Mouse (Mus musculus) heart, adult 2 months (tissue): ENCODE measurements around the gene Lamtor1. TPM values are rescaled to one million over a fixed set of nuclear protein-coding genes. Genes with fewer than 3 reads are reported as not detected.

Experiments used
- DNase-seq, 2 experiments: peaks; one replicate each; pipeline ENCODE4 v3.0.0; 2021
- H3K27ac ChIP-seq: fragments of 200-600 bp; 2 replicates; pipeline ENCODE4 v1.8.1; 2022
- H3K27me3 ChIP-seq: fragments of 200-500 bp; 2 replicates; pipeline ENCODE4 v1.6.1; 2012; ENCODE audit warnings: mild to moderate bottlenecking, low read length, inconsistent platforms, mixed read lengths; ENCODE audit not compliant: control insufficient read depth, insufficient read depth
- H3K36me3 ChIP-seq: fragments of 200-500 bp; 2 replicates; pipeline ENCODE4 v1.6.1; 2012; ENCODE audit warnings: low read length, inconsistent platforms; ENCODE audit not compliant: control insufficient read depth, insufficient read depth
- H3K4me1 ChIP-seq: fragments of 200-500 bp; 2 replicates; pipeline ENCODE4 v1.6.1; 2011; ENCODE audit warnings: low read length; ENCODE audit not compliant: control insufficient read depth, insufficient read depth
- H3K4me3 ChIP-seq: fragments of 200-600 bp; 2 replicates; pipeline ENCODE4 v1.8.1; 2022
- H3K79me2 ChIP-seq: fragments of 200-500 bp; replicated peaks from 2 replicates; pipeline ENCODE4 v1.6.1; 2012; ENCODE audit warnings: mild to moderate bottlenecking, inconsistent platforms, low read length, moderate library complexity, mixed read lengths; ENCODE audit not compliant: control insufficient read depth, insufficient read depth
- H3K9ac ChIP-seq: fragments of 200-500 bp; 2 replicates; pipeline ENCODE4 v1.6.1; 2012; ENCODE audit warnings: low read depth, mild to moderate bottlenecking, control low read depth, inconsistent platforms, low read length, mixed read lengths
- CTCF ChIP-seq: fragments of 200-600 bp; IDR thresholded peaks from 2 replicates; pipeline ENCODE4 v1.8.1; 2022; ENCODE audit warnings: antibody characterized with exemption, mild to moderate bottlenecking, moderate library complexity
- EP300 ChIP-seq: fragments of 200-500 bp; IDR thresholded peaks from 2 replicates; pipeline ENCODE4 v1.6.1; 2011; ENCODE audit warnings: low read depth, low read length, control low read depth; ENCODE audit not compliant: insufficient read depth
- POLR2A ChIP-seq: fragments of 200-500 bp; IDR thresholded peaks from 2 replicates; pipeline ENCODE4 v1.6.1; 2011; ENCODE audit warnings: mild to moderate bottlenecking, low read depth, low read length, control low read depth; ENCODE audit not compliant: insufficient read depth
- WGBS: fragments of 180-500 bp; shearing (Covaris S2); methylation state at CpG from one replicate; pipeline ENCODE4 v1.1.7; 2018; 5-methylcytosine and 5-hydroxymethylcytosine counted together
- intact Hi-C: fragments of 180-260 bp; cut with DNase I; formaldehyde crosslinking; loops from one replicate; pipeline ENCODE4 v1.15.1; 2025
- polyA plus RNA-seq: library from polyadenylated mRNA; depleted of rRNA; stranded (reverse); fragments of >200 nt; gene quantifications from 2 replicates; pipeline ENCODE4 v1.2.3, GENCODE M21; 2012
- total RNA-seq, 2 experiments: library from RNA; stranded (reverse); gene quantifications; 2 replicates each; pipeline ENCODE4 v1.2.3; 2021

Lamtor1 gene
- total and polyA plus RNA-seq, 3 experiments: 104 to 244 (median 125) TPM

DNA sequence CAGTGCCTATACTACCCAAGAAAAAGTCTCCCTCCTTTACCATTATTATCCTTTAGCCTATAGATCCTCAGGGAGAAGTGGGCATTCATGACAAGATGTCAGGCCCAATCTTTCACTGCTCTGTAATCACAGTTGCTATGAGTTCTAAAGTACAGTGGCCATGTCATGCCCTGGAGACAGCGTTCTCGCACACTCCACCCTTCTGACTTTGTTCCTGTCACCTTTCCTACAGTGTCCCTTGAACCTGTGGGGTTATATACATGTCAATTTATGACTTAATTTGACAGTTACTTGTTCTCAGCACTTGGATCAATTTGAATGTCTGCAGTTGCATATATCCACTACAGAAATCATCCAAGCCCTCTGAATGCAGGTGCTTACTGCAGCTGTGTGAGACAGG, 57.1 kb downstream of the Lamtor1 start:
- WGBS: 92% methylated on average over 2 of the region's 2 CpGs
- Histone ChIP-seq H3K36me3 (no peaks in the 10 kb centered on the region), H3K4me3 (no peak overlapping the region), H3K79me2 (peaks cover 2% of the 10 kb centered on the region; the same call in 1 of the 2 replicates), H3K27ac (no peak overlapping the region), H3K9ac (no peak overlapping the region), H3K27me3 (no peaks in the 10 kb centered on the region), H3K4me1 (no peaks in the 10 kb centered on the region; the same call in 1 of the 2 replicates)
- no peak for TF ChIP-seq EP300
- no peak for TF ChIP-seq POLR2A
- intact Hi-C loops: no loop called here
- no peak for DNase-seq

- H3K36me3 ChIP-seq: no peaks in the 10 kb centered on the region
- 87% methylated on average over 2 of the region's 2 CpGs for WGBS
- no peak for DNase-seq
- TF ChIP-seq POLR2A: no peak
- TF ChIP-seq EP300: no peak
- TF ChIP-seq CTCF: no peak
- intact Hi-C loops: no loop called here
- H3K79me2 ChIP-seq: peaks cover 4% of the 10 kb centered on the region
- H3K4me1 ChIP-seq: no peaks in the 10 kb centered on the region; the same call in 1 of the 2 replicates
- no peak overlapping the region for H3K9ac ChIP-seq
- no peak overlapping the region for H3K4me3 ChIP-seq
- no peaks in the 10 kb centered on the region for H3K27me3 ChIP-seq
- no peak overlapping the region for H3K27ac ChIP-seq
Measured at GRCm38 (mm10) chr7:101963621-101964020, 57.9 kb downstream of the Lamtor1 start.

GRCm38 (mm10) chr7:101964551-101964950, 58.8 kb downstream of the Lamtor1 start:
- no peak overlapping the region for H3K27ac ChIP-seq
- no peak for DNase-seq
- H3K79me2 ChIP-seq: peaks cover 4% of the 10 kb centered on the region
- no peak overlapping the region for H3K4me3 ChIP-seq
- no peak for TF ChIP-seq EP300
- TF ChIP-seq CTCF: no peak
- no peak for TF ChIP-seq POLR2A
- H3K36me3 ChIP-seq: no peaks in the 10 kb centered on the region
- peaks cover 3% of the 10 kb centered on the region for H3K4me1 ChIP-seq
- no peak overlapping the region for H3K9ac ChIP-seq
- WGBS: 82% methylated on average over 4 of the region's 4 CpGs
- intact Hi-C loops: no loop called here
- no peaks in the 10 kb centered on the region for H3K27me3 ChIP-seq

- Histone ChIP-seq H3K4me3 (no peak overlapping the region), H3K4me1 (peaks cover 3% of the 10 kb centered on the region), H3K79me2 (peaks cover 4% of the 10 kb centered on the region), H3K27me3 (no peaks in the 10 kb centered on the region), H3K36me3 (no peaks in the 10 kb centered on the region), H3K27ac (no peak overlapping the region), H3K9ac (no peak overlapping the region)
- 54% methylated on average over 2 of the region's 2 CpGs for WGBS
- intact Hi-C loops: no loop called here
- TF ChIP-seq CTCF: no peak
- TF ChIP-seq POLR2A: no peak
- DNase-seq: no peak
Measured at GRCm38 (mm10) chr7:101965606-101966005, 59.9 kb downstream of the Lamtor1 start.

DNA sequence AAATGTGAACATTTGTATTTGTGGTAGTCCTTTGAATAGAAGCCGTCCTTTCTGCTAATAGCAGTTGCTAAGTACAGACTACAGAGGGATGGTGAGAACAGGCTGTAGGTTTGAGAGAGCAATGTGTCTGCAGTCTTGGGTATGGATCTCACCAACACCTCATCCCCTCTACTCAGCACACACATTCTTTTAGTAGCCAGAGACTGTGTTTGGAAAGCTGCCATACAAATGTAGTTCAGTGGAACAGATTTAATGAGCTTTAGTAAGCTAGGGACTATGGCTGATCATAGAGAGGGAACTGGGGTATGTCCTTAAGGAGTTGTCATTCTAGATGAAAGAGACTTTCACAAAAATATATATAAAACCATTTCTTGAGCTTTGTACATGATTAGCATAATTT, 61.6 kb downstream of the Lamtor1 start:
- peaks cover 7% of the 10 kb centered on the region for H3K36me3 ChIP-seq
- no peak overlapping the region for H3K4me3 ChIP-seq
- DNase-seq: no peak
- H3K27ac ChIP-seq: no peak overlapping the region
- H3K9ac ChIP-seq: no peak overlapping the region
- intact Hi-C loops: no loop called here
- H3K79me2 ChIP-seq: peaks cover 4% of the 10 kb centered on the region
- no peaks in the 10 kb centered on the region for H3K27me3 ChIP-seq
- peaks cover 3% of the 10 kb centered on the region for H3K4me1 ChIP-seq
- 64% methylated on average over 1 of the region's 1 CpGs for WGBS
- no peak for TF ChIP-seq POLR2A

- intact Hi-C loops: loop anchor here (2.0 kb wide), 1 partner anchor 62 kb away; the partner anchor contains the start of gene Tomt
- Histone ChIP-seq H3K36me3 (peaks cover 13% of the 10 kb centered on the region), H3K4me3 (no peak overlapping the region; the same call in 1 of the 2 replicates), H3K27me3 (no peaks in the 10 kb centered on the region), H3K79me2 (peaks cover 9% of the 10 kb centered on the region), H3K27ac (peak overlapping the region; percentile 98; the same call in 1 of the 2 replicates), H3K9ac (no peak overlapping the region), H3K4me1 (peaks cover 8% of the 10 kb centered on the region)
- no peak for TF ChIP-seq CTCF
- no peak for TF ChIP-seq POLR2A
- no peak for TF ChIP-seq EP300
- WGBS: 52% methylated on average over 2 of the region's 2 CpGs
- DNase-seq: no peak
Measured at GRCm38 (mm10) chr7:101968751-101969150, 63.0 kb downstream of the Lamtor1 start.
